Mouse (Mus musculus) layer of hippocampus, adult 6 months (tissue): Measurements from ENCODE around the gene Cd7. TPM values are rescaled to one million over a fixed set of nuclear protein-coding genes. Genes with fewer than 3 reads are reported as not detected.

Experiments
- long read RNA-seq, 2 experiments: library from polyadenylated mRNA; unstranded; transcript quantifications; one replicate each; pipeline ENCODE4 v2.0.0; 2019 to 2020
- polyA plus RNA-seq: library from polyadenylated mRNA; unstranded; fragments of <200 nt; fragmentation: Nextera tagmentation; gene quantifications from 2 replicates; pipeline ENCODE4 v1.2.3, GENCODE M21; 2021

Gene Cd7
- polyA plus RNA-seq, result 0.14 and 0.15 TPM in 2 replicates
- long read RNA-seq, experiment 1, result 0 reads
- long read RNA-seq, experiment 2, partial matches to known transcripts, result 0 of 1 reads
- long read RNA-seq, experiment 2, other reads (novel, unspliced or antisense), result 0 of 1 reads

DNA sequence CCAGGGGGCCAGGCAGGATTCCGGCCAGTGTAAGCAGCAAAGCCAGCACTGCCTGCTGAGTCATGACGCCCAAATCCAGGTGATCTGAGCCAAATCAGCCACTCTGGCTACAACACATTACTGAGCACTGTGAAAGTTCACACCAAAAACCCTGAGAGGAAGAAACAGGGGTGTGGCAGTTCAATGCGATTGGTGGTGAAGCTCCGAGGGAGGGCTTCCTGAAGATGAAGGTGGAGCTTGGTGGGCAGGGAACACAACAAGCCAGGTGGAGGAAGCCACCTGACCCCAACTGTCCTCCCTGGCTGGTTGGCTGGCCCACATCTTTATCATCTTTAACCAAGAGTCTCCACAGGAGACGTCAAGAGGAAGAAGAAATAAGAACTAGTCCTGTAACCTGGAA is at the start of gene Cd7:
TSS of gene Cd7 (minus strand) at position 117 of the 400 bp plus-strand sequence.

DNA sequence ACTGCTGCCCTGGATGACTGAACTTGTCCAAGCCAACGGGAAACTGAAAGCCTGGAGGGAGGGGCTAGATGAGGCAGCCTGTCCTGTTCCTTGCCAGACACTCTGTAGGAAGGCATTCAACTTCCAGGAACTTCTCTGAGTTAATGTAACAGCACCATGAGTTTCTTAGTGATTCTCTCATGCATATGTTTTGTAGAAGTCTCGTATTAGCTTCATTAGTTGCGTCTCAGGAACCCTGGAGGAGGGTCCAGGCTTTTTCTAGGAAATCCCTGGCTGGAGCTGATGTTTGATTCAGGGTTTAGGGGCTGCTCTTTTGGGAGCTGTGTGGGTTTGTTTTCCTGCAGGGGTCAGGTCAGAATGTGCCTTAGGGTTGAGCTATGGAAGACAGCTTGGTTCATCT is 41.9 kb upstream of the Cd7 start, which contains the start of gene Sectm1a:
TSS of gene Sectm1a (minus strand) at position 101 of the 400 bp plus-strand sequence.

DNA sequence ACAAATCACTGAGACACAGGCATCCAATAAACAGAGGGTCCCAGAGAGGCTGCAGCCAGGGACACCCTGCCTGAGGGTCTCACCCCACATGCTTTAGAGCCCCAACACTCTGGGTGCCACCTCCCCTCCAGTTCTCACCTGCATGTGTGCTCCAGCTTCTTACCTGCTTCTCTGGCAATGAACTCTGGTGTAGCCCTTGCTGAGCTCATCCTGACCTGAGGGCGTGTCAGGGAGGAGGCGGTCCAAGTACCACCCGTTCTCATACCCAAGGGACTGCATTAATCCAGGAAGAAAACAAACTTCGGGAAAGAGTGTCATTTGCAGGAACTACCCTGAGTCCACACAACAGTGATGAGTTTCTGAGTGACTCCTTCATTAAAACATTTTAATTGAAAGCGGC is 24.2 kb upstream of the Cd7 start, which contains the start of gene Sectm1b:
TSS of gene Sectm1b (minus strand) at position 191 of the 400 bp plus-strand sequence.

DNA sequence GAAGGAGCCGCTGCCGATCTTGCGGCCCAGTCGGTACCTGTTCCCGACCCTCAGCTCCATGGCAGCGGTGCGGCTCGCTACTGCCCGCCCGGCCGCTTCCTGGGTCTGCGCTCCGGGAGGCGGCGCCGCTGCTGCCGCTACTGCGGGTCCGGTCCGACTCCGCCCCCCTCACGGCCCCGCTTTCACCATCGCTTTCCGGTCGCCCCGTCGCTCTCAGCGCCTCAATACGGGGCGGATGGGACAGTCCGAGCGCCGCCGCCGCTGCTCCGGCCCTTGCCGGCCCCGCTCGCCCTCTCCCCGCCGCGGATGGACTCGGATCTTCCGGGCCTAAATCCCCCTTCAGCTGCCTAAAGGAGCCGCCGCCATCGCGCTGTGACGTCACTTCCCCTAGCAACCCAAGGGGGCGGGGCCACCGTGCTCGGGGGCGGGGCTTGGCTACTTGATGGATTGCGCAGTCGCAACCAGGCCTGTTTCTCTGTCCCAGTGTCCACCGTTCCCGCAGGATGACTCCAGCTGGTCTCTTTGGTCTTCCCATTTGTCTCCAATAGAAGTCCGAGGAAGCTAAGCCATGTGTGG is 48.2 kb downstream of the Cd7 start, which contains the start of gene Csnk1d:
TSS of gene Csnk1d (minus strand) at position 380 of the 576 bp plus-strand sequence.

Other genes starting within 250 kb of the Cd7 start
- 35.9 and 39.6 TPM in 2 replicates for gene Dus1l, start 243.0 kb downstream of the Cd7 start, polyA plus RNA-seq
- gene Fasn, start 214.9 kb downstream of the Cd7 start, polyA plus RNA-seq, result 45.4 and 45.9 TPM in 2 replicates
- 1.2 and 1.5 TPM in 2 replicates for gene Ccdc57, start 106.5 kb downstream of the Cd7 start, polyA plus RNA-seq
- 1.4 and 2.1 TPM in 2 replicates for gene Slc16a3, start 90.9 kb downstream of the Cd7 start, polyA plus RNA-seq
- gene Csnk1d, start 48.1 kb downstream of the Cd7 start, polyA plus RNA-seq, result 30.2 and 34.7 TPM in 2 replicates
- not detected in 2 replicates for gene Sectm1b, start 24.2 kb upstream of the Cd7 start, polyA plus RNA-seq
- not detected in 2 replicates for gene Sectm1a, start 41.8 kb upstream of the Cd7 start, polyA plus RNA-seq
- gene Tex19.2, start 79.3 kb upstream of the Cd7 start, polyA plus RNA-seq, result not detected in 2 replicates
- gene Tex19.1, start 106.7 kb upstream of the Cd7 start, polyA plus RNA-seq, result not detected in 2 replicates
- gene Uts2r, start 120.9 kb upstream of the Cd7 start, polyA plus RNA-seq, result 0.26 and 0.31 TPM in 2 replicates
- gene Hexdc, start 165.0 kb upstream of the Cd7 start, polyA plus RNA-seq, result 6.2 and 6.6 TPM in 2 replicates
- 24.9 and 31.0 TPM in 2 replicates for gene Ogfod3, start 165.3 kb upstream of the Cd7 start, polyA plus RNA-seq
- gene Cybc1, start 189.9 kb upstream of the Cd7 start, polyA plus RNA-seq, result 15.5 and 16.1 TPM in 2 replicates
- gene Narf, start 197.8 kb upstream of the Cd7 start, polyA plus RNA-seq, result 12.7 and 16.5 TPM in 2 replicates
- 5.0 and 6.3 TPM in 2 replicates for gene Foxk2, start 220.6 kb upstream of the Cd7 start, polyA plus RNA-seq